Mouse (Mus musculus) embryonic facial prominence, embryonic 11.5 days (tissue): Measurements from ENCODE around the gene Adcy3. TPM values are rescaled to one million over a fixed set of nuclear protein-coding genes. Genes with fewer than 3 reads are reported as not detected.

Experiments used
- ATAC-seq: fragments of 200-750 bp; cut with Nextera tagmentation; replicated peaks from 2 replicates; pipeline ENCODE4 v1.8.0; 2017; ENCODE audit warnings: low read depth; ENCODE audit not compliant: insufficient number of reproducible peaks, low FRiP score, low TSS enrichment
- DNase-seq: peaks from one replicate; pipeline ENCODE4 v3.0.0-alpha.2; 2015; ENCODE audit warnings: low spot score
- H3K27ac ChIP-seq: fragments of 300-500 bp; sonication (generic); replicated peaks from 2 replicates; pipeline ENCODE4 v1.5.1; 2014; ENCODE audit warnings: mild to moderate bottlenecking, low read depth, low read length, control low read depth
- H3K27me3 ChIP-seq: fragments of 300-500 bp; sonication (generic); 2 replicates; pipeline ENCODE4 v1.6.1; 2014; ENCODE audit warnings: mild to moderate bottlenecking, low read length, moderate library complexity, mixed read lengths; ENCODE audit not compliant: control insufficient read depth, insufficient read depth
- H3K36me3 ChIP-seq: fragments of 300-500 bp; sonication (generic); replicated peaks from 2 replicates; pipeline ENCODE4 v1.6.1; 2014; ENCODE audit warnings: low read depth, mild to moderate bottlenecking, low read length, moderate library complexity, mixed read lengths; ENCODE audit not compliant: control insufficient read depth, insufficient read depth
- H3K4me1 ChIP-seq: fragments of 300-500 bp; sonication (generic); 2 replicates; pipeline ENCODE4 v1.6.1; 2014; ENCODE audit warnings: low read length, mixed read lengths; ENCODE audit not compliant: control insufficient read depth, insufficient read depth
- H3K4me2 ChIP-seq: fragments of 300-500 bp; sonication (generic); 2 replicates; pipeline ENCODE4 v1.6.1; 2014; ENCODE audit warnings: low read depth, mild to moderate bottlenecking, control low read depth, low read length, moderate library complexity
- H3K4me3 ChIP-seq: fragments of 300-500 bp; sonication (generic); 2 replicates; pipeline ENCODE4 v1.5.1; 2014; ENCODE audit warnings: low read depth, low read length, control low read depth
- H3K9ac ChIP-seq: fragments of 300-500 bp; sonication (generic); replicated peaks from 2 replicates; pipeline ENCODE4 v1.6.1; 2014; ENCODE audit warnings: mild to moderate bottlenecking, control low read depth, low read length
- H3K9me3 ChIP-seq: fragments of 300-500 bp; sonication (generic); replicated peaks from 2 replicates; pipeline ENCODE4 v1.6.1; 2016; ENCODE audit warnings: mild to moderate bottlenecking, low read length, inconsistent platforms, mixed read lengths; ENCODE audit not compliant: control insufficient read depth
- WGBS: fragments of 180-500 bp; shearing (Covaris S2); extraction: QIAGEN DNeasy Blood & Tissue Kit; methylation state at CpG from one replicate; pipeline ENCODE4 v1.1.7; 2014; 5-methylcytosine and 5-hydroxymethylcytosine counted together
- polyA plus RNA-seq: library from polyadenylated mRNA; unstranded; fragments of >200 nt; fragmentation: Nextera tagmentation; extraction: Ambion mirVana; gene quantifications from 2 replicates; pipeline ENCODE4 v1.2.1, GENCODE M21; 2014

Adcy3 gene
- polyA plus RNA-seq = 4.0 and 4.4 TPM in 2 replicates

DNA sequence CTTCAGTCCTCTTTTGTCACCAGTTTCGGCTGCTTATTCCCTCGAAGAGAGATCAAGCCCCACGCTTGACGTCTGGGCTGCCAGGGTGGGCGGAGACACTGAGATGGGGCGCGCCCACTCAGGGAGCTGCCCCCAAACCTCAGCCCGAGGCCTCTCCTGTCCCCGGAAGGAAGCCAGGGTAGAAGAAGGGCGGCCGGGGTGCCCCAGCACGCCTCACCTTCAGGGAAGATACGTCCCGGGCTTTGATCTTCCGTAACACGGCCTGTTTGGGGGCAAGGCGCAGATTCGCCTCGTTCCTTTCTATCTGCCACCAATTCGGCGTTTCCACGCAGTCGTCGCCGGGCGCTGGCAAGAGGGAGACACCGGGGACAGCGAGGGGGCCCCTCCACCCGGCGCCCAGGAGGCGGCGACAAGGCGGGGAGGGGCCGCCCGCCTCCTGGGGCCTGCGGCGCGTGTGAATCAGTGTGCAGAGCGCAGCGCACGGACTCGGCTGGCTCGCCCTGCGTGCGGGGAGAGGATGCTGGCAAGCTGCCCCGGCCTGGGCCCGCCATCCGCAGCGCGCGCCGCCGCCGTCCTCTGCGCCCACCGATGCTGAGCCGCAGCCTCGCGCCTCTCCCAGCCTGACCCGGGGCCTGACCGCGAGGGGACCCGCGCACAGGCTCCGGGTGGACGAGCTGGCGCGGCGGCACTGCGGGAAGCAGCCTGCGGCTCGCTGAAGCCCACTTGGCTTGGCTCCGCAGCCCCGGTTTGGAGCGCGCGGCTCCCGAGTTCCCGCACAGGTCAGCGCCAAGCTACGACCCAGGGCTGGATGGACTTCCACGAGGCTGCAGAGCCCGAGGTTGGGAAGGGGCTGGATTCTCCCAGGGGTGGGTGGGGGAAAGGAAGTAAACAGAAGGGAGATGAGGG is at the start of gene Adcy3:
Gene Adcy3, plus strand, starts transcription at position 163 of the 906 bp plus-strand sequence.
- H3K4me3 ChIP-seq = peak within 1 kb of the TSS; percentile 46
- no peak within 1 kb of the TSS for H3K27ac ChIP-seq
- ATAC-seq = peak; percentile 85

DNA sequence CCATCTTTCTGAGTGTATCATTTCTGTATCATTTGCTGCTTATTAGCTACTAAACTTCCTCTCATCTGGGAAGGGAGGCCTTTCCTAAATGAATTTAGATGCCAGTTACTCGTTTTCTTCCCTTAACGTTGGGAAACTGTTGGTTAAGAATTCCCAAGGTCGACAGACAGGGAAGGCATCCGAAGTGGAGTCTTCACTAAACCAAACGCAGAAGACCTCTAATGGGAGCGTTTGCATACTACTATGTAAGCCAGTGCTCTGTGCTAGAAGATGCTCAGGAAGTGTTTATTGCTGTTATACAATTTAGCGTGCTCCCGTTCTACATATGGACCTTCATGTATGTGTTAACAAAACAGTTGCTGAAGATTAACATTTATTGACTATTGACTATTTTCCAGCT is 49.5 kb upstream of the Adcy3 start:
- no peak overlapping the region for H3K27ac ChIP-seq
- DNase-seq = no peak
- no peaks in the 10 kb centered on the region for H3K9me3 ChIP-seq
- no peaks in the 10 kb centered on the region for H3K27me3 ChIP-seq
- H3K36me3 ChIP-seq = no peaks in the 10 kb centered on the region; the same call in 1 of the 2 replicates
- H3K4me3 ChIP-seq = no peak overlapping the region; the same call in 1 of the 2 replicates
- ATAC-seq = no peak
- no peak overlapping the region for H3K9ac ChIP-seq
- no peaks in the 10 kb centered on the region for H3K4me1 ChIP-seq
- no peak overlapping the region; the same call in 1 of the 2 replicates for H3K4me2 ChIP-seq
- WGBS = 65% methylated on average over 8 of the region's 8 CpGs

More for the DNA sequence above, at the start of gene Adcy3:
- Histone ChIP-seq H3K4me1 (no peaks in the 10 kb centered on the region), H3K4me2 (peak within 1 kb of the TSS; percentile 70), H3K27me3 (no peaks in the 10 kb centered on the region; the same call in 1 of the 2 replicates), H3K9ac (peak within 1 kb of the TSS; percentile 63), H3K9me3 (peaks cover 3% of the 10 kb centered on the region; the same call in 1 of the 2 replicates), H3K36me3 (no peaks in the 10 kb centered on the region)
- under 1% methylated on average over 73 of the region's 83 CpGs for WGBS
- peak; percentile 64 for DNase-seq

DNA sequence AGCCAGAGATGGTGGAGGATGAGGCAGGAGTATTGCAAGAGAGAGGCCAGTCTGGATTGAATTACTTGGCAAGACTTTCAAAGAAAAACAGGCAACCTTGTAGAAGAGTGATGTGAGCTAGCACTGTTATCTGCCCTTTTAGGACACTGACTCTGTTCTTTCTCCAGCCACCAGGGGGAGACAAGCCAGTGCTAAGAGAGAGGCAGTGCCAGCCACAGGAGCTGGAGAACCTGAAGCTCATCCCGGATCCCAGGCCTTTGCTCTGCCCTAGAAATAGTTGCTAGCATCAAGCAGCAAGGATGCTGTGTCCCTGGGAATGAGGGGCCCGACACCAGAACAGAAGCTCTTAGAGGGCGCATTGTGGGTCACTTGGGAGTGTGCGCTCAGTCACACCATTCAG is 25.5 kb upstream of the Adcy3 start:
- Histone ChIP-seq H3K27me3 (no peaks in the 10 kb centered on the region), H3K4me2 (no peak overlapping the region), H3K4me1 (no peaks in the 10 kb centered on the region), H3K36me3 (no peaks in the 10 kb centered on the region), H3K27ac (no peak overlapping the region), H3K4me3 (no peak overlapping the region), H3K9me3 (no peaks in the 10 kb centered on the region), H3K9ac (no peak overlapping the region)
- 73% methylated on average over 4 of the region's 4 CpGs for WGBS
- no peak; the same call in 1 of the 2 replicates for ATAC-seq
- DNase-seq = peak; percentile 83

DNA sequence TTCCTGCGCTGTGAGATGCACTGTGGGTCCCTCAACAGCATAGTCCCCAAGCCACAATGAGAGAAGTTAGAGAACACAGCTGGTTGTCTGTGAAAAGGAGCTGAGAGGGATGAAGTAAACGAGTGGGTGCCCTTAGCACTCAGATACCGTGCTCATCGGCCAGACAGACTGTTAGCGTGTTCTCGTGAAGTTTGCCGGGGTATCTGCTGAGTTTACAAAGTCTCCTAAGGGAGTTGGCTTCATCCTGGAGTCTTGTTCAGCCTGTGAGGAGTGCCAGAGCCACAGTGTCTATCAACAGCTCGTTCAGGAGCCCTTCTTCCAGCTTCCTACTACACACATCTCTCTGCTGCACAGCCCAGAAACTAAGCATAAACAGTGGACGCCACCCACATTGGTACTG is 16.8 kb upstream of the Adcy3 start:
- Histone ChIP-seq H3K9me3 (no peaks in the 10 kb centered on the region), H3K4me2 (no peak overlapping the region), H3K27me3 (no peaks in the 10 kb centered on the region), H3K9ac (no peak overlapping the region), H3K27ac (no peak overlapping the region), H3K36me3 (no peaks in the 10 kb centered on the region), H3K4me3 (no peak overlapping the region), H3K4me1 (no peaks in the 10 kb centered on the region)
- 78% methylated on average over 9 of the region's 9 CpGs for WGBS
- ATAC-seq (no peak), DNase-seq (no peak)

DNA sequence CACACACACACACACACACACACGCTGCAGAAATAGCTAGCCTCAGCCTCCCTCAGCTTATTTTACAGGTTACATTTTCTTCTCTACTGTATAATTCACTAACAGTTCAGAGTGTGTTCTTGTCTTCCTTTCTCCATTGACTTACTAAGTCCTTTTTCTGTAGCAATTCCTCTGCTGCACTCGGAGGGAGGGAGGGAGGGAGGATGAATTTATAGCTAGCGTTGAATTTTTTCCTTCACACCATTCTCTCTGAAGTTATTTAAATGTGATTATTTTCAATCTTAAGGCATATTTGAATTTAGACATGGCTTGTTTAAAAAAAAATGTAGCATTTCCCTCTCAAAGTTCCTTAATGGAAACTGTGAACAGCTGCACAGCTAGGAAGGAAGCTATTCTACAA is 15.8 kb upstream of the Adcy3 start:
- H3K9me3 ChIP-seq = no peaks in the 10 kb centered on the region
- no peaks in the 10 kb centered on the region for H3K36me3 ChIP-seq
- no peak overlapping the region for H3K4me3 ChIP-seq
- WGBS = 90% methylated on average over 3 of the region's 3 CpGs
- no peak overlapping the region for H3K9ac ChIP-seq
- ATAC-seq = no peak
- H3K27me3 ChIP-seq = no peaks in the 10 kb centered on the region
- no peaks in the 10 kb centered on the region for H3K4me1 ChIP-seq
- H3K27ac ChIP-seq = no peak overlapping the region
- no peak for DNase-seq
- H3K4me2 ChIP-seq = no peak overlapping the region

DNA sequence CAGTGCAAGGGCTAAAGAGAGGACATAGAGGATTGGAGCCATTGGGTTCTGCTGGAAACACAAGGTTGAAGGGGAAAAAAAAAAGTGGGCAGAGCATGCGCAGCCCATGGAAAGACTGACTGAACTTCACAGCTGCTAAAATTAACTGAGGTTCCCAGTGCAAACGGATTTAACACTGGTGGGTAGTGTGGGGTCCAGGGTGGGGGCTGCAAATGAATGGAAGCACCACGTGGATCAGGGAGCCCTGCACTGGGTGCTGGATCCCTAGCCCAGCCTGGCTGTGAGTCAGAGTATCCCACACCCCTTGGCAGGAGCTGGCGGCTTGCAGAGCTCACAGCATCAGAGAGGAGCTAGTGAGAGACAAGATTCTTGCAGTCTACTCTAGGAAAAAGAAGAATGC is 15.3 kb upstream of the Adcy3 start:
- Histone ChIP-seq H3K9me3 (no peaks in the 10 kb centered on the region), H3K9ac (no peak overlapping the region), H3K4me2 (no peak overlapping the region), H3K27me3 (no peaks in the 10 kb centered on the region), H3K4me1 (no peaks in the 10 kb centered on the region), H3K36me3 (no peaks in the 10 kb centered on the region), H3K27ac (no peak overlapping the region), H3K4me3 (no peak overlapping the region)
- ATAC-seq (no peak), DNase-seq (no peak)
- 80% methylated on average over 4 of the region's 4 CpGs for WGBS

DNA sequence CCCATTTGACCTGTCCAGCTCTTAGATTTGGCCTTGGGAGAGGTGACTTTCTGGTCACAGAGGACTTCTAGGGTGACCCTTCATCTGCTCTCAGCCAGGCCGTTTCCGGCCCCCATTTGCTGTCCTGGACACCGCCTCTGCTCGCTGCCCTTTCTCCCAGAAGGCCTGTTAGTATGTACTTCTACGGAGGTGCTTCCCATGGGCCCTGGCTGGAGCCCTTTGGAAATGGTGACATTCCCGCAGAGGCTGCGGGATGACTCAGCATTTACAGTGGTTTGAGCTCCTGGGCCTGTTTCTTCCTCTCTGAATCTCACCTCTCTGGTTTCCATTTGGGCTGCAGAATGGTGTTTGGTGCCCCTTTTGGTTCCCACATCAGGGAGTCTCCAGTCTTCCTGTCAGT is 5.6 kb upstream of the Adcy3 start:
- WGBS = 76% methylated on average over 7 of the region's 7 CpGs

DNA sequence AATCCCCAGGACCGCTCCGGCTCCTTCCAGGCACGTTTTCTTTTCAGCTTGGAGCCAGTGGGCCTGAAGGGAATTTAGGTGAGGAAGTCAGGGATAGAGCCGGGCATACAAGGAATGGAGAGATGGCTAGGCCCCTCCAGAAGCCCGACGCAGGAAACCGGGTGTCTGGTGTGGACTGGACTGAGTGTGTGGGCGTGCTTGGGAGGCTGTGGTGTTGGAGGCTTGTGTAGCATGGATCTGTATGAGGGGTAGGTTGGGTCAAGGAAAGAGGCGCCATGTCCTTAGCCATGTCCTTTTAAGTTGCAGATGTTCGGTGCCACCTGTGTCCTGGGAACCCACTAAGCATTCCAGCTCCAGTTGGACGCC is 927 bp downstream of the Adcy3 start:
- Histone ChIP-seq H3K9me3 (peaks cover 3% of the 10 kb centered on the region; the same call in 1 of the 2 replicates), H3K4me3 (peak overlapping the region; percentile 46), H3K4me1 (no peaks in the 10 kb centered on the region), H3K27ac (no peak overlapping the region), H3K4me2 (peak overlapping the region; percentile 70), H3K27me3 (no peaks in the 10 kb centered on the region; the same call in 1 of the 2 replicates), H3K9ac (peak overlapping the region; percentile 63), H3K36me3 (no peaks in the 10 kb centered on the region)
- DNase-seq = peak; percentile 7
- peak; percentile 40 for ATAC-seq
- WGBS = 34% methylated on average over 11 of the region's 11 CpGs

More for the DNA sequence above, 5.6 kb upstream of the Adcy3 start:
- DNase-seq = no peak
- H3K36me3 ChIP-seq = no peaks in the 10 kb centered on the region
- H3K9me3 ChIP-seq = peaks cover 3% of the 10 kb centered on the region; the same call in 1 of the 2 replicates
- no peak overlapping the region for H3K9ac ChIP-seq
- no peak for ATAC-seq
- no peak overlapping the region for H3K4me3 ChIP-seq
- H3K27ac ChIP-seq = no peak overlapping the region
- no peaks in the 10 kb centered on the region for H3K4me1 ChIP-seq
- no peaks in the 10 kb centered on the region for H3K27me3 ChIP-seq
- H3K4me2 ChIP-seq = no peak overlapping the region
